Mouse (Mus musculus) gastrocnemius, postnatal 14 days (tissue): ENCODE data around the gene Map3k10. TPM values are rescaled to one million over a fixed set of nuclear protein-coding genes. Genes with fewer than 3 reads are reported as not detected.

Source experiments
- DNase-seq: peaks from one replicate; pipeline ENCODE4 v3.0.0; 2021; ENCODE audit warnings: mixed read lengths
- intact Hi-C: fragments of 180-260 bp; cut with DNase I; formaldehyde crosslinking; loops from one replicate; pipeline ENCODE4 v1.15.1; 2025; ENCODE audit warnings: low total_unique reads
- total RNA-seq, 2 experiments: library from RNA; stranded (reverse); gene quantifications; 2 replicates each; pipeline ENCODE4 v1.2.3; 2021

The Map3k10 gene
- total RNA-seq, 2 experiments from 2014 or later = 15.9 to 16.6 TPM

DNA sequence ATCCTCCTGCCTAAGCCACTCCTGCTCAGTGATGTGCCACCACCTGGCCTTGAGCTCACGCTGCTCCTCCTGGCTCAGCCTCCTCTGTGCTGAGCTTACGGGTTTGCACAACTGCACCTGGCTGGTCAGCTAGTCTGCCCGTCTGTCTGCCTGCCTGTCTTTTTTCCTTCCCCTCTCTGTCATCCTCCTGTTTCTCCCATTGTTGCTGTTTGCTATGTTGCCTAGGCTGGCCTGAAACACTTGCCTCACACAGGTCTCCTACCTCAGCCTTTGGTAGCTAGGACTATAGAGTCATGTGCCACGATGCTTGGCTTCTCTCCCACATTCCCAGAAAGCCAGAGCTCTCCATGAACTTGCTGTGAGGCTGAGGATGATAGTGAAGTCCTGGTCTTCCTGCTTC lies 61.5 kb downstream of the Map3k10 start:
- DNase-seq = no peak
- intact Hi-C loops = no loop called here

- no peak for DNase-seq
- intact Hi-C loops = no loop called here
These were observed 63.5 kb downstream of the Map3k10 start for GRCm38 (mm10) chr7:27610871-27611270.

DNA sequence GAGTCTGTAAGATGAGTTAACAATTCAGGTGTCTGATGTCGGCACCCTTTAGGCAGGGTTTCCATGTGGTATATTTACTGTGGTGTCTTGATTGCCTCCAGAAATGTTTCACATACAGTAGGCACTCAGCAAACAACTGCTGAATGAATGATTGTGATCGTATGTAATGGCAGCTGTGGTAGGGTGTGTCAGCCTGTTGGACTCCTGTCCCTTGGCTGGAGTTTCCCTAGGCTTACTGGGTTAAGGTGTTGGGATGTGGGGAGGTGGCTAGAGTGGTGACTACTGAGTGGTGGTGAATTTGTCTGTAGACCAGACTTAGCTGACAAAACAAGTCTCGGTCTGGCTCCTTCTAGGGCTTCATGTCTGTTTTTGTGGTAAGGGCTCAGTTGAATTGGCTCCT lies 64.0 kb downstream of the Map3k10 start:
- intact Hi-C loops = no loop called here
- no peak for DNase-seq

DNA sequence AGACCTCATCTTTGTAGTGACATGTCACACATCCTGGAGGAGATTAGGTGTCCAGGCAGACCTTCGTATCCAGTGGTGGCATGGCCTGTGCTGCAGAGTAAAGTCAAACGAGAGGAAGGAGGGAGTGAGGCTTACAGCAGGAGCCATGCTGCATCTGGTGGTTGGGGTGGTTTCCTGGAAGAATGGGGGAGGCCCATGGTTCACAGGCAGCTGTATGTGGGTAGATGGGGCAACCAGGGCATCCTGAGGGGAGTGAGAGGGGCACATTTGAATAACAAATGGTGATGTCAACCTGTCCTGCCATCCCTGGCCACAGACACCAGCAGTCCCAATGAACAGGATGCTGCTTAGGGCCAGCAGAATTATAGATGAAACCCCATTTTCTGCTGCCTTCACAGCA lies 64.7 kb downstream of the Map3k10 start:
- no peak for DNase-seq
- intact Hi-C loops = no loop called here

DNA sequence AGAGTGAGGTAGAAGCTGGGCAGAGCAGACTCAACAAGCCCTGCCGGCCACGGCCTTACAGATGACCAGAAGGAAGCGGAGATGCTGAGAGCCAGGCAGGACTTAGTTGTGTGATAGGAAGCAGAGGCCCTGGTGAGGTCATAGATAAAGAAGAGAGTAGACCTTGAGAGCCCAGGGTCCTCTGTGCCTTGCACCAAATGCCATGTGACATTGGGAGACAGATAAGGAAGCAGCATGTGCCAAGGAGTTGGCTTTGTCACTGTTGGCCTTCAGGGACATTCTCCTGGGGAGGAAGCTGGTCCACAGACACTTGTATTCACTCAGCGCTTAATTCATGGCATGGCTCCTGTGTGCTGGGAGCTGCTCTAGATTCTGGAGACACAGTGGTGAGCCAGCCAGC lies 65.1 kb downstream of the Map3k10 start:
- intact Hi-C loops = no loop called here

GRCm38 (mm10) chr7:27608130-27608529 lies 66.3 kb downstream of the Map3k10 start:
- DNase-seq = no peak
- intact Hi-C loops = no loop called here

More for the DNA sequence above, 65.1 kb downstream of the Map3k10 start:
- no peak for DNase-seq

DNA sequence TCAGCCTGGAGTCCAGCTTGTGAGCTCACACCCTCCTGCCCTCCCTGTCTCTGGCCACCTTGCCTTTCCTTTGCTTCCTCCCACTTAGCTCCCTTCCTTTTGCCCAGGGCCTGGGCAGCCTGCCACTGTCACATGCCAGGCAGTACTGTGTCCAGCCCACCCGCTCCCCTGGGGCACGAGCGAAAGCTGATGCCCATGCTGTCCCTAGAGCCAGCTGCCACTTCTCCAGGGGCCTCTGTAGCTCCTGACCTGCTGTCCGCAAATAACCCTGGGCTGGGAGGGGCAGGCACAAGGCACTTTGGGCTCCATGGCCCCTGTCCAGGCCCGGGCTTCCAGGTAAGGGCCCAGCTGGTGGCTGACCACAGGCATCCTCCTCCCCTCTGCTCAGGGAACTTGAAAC lies 66.8 kb downstream of the Map3k10 start:
- DNase-seq = peak; percentile 89
- intact Hi-C loops = no loop called here

DNA sequence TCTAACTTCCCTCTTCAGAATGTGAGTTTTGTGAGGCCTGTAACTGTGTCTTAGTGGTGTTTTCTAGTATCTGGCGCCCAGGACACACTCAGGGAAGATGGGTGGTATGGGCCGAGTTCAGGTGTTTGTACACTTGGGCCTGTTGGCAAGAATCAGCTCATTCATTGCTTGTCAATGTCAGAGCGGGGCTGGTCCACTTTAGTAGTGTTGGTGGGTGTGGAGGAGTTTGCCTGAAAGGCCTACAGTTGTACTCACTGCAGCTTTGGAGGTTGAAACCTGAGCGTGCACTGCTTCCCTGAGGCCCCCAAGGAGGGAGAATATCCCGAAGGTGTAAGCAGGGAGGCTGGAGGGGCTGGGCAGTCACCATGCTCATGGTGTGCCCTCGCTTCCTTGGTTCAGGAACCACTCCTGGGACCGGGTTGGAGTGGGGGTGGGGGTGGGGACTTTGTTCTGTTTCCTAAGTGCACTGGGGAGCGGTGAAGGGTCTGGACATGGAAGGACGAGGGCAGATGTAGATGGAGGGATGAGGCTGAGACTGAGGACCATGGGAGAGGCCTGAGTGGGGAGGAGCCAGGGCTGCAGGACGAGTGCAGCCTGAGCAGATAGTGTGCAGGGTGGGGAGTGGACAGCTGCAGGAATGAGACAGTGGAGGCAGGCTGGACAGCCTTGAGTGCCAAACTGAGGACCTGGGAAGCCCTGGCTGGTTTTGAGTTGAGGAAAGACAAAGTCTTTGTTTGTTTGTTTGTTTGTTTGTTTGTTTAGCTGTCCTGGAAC lies 67.7 kb downstream of the Map3k10 start:
- intact Hi-C loops = no loop called here
- no peak for DNase-seq

Other genes with a start within 250 kb of the Map3k10 start
- under 1 TPM; 0.04 to 0.06 TPM for gene Sptbn4, start 226.9 kb downstream of the Map3k10 start, total RNA-seq
- 10 to 100 TPM; 11.8 to 15.9 TPM for gene Blvrb, start 226.6 kb downstream of the Map3k10 start, total RNA-seq
- gene Sertad3, start 200.8 kb downstream of the Map3k10 start, total RNA-seq = 10 to 100 TPM in 1 of 2 experiments, 1 to 10 TPM in 1; 9.0 to 10.0 TPM
- gene Sertad1, start 187.7 kb downstream of the Map3k10 start, total RNA-seq = 10 to 100 TPM in 1 of 2 experiments, 1 to 10 TPM in 1; 8.7 to 10.1 TPM
- gene Prx, start 175.3 kb downstream of the Map3k10 start, total RNA-seq = 10 to 100 TPM; 11.2 to 48.8 TPM
- gene Hipk4, start 151.3 kb downstream of the Map3k10 start, total RNA-seq = under 1 TPM; 0.16 to 0.22 TPM
- 10 to 100 TPM; 23.1 to 27.8 TPM for gene Pld3, start 121.4 kb downstream of the Map3k10 start, total RNA-seq
- 100 to 1,000 TPM; 103 to 114 TPM for gene 2310022A10Rik, start 121.4 kb downstream of the Map3k10 start, total RNA-seq
- 100 to 1,000 TPM; 109 to 114 TPM for gene Akt2, start 83.0 kb downstream of the Map3k10 start, total RNA-seq
- not detected for gene Ttc9b, start 20.7 kb downstream of the Map3k10 start, total RNA-seq
- gene Zfp607b, start 14.7 kb upstream of the Map3k10 start, total RNA-seq = 1 to 10 TPM in 1 of 2 experiments, under 1 TPM in 1; 0.84 to 1.2 TPM
- gene Zfp60, start 56.8 kb upstream of the Map3k10 start, total RNA-seq = 1 to 10 TPM; 5.6 to 6.2 TPM
- gene Zfp626, start 132.6 kb upstream of the Map3k10 start, total RNA-seq = 1 to 10 TPM; 3.0 TPM
- gene Zfp59, start 164.0 kb upstream of the Map3k10 start, total RNA-seq = 1 to 10 TPM; 1.5 to 1.8 TPM
- gene Zfp607a, start 182.9 kb upstream of the Map3k10 start, total RNA-seq = 1 to 10 TPM; 1.7 to 2.0 TPM